Mouse (Mus musculus) olfactory bulb, adult 2 months (tissue): ENCODE results near the gene Armc2. TPM values are rescaled to one million over a fixed set of nuclear protein-coding genes. Genes with fewer than 3 reads are reported as not detected.

Source experiments
- H3K27ac ChIP-seq: fragments of 200-500 bp; 2 replicates; pipeline ENCODE4 v1.5.1; 2012; ENCODE audit warnings: low read depth, low read length; ENCODE audit not compliant: insufficient read depth
- H3K4me1 ChIP-seq: fragments of 200-500 bp; 2 replicates; pipeline ENCODE4 v1.6.1; 2012; ENCODE audit warnings: low read length; ENCODE audit not compliant: control insufficient read depth, insufficient read depth
- H3K4me3 ChIP-seq: fragments of 200-500 bp; 2 replicates; pipeline ENCODE4 v1.5.1; 2012; ENCODE audit warnings: mild to moderate bottlenecking, low read depth, low read length, moderate library complexity; ENCODE audit not compliant: insufficient read depth
- CTCF ChIP-seq: fragments of 200-500 bp; IDR thresholded peaks from 2 replicates; pipeline ENCODE4 v1.5.1; 2012; ENCODE audit warnings: low read depth, mild to moderate bottlenecking, low read length, moderate library complexity; ENCODE audit not compliant: insufficient read depth
- POLR2A ChIP-seq: fragments of 200-500 bp; IDR thresholded peaks from 2 replicates; pipeline ENCODE4 v1.6.1; 2012; ENCODE audit warnings: mild to moderate bottlenecking, low read depth, low read length, moderate library complexity; ENCODE audit not compliant: insufficient read depth
- WGBS: fragments of 180-500 bp; shearing (Covaris S2); methylation state at CpG from one replicate; pipeline ENCODE4 v1.1.7; 2018; 5-methylcytosine and 5-hydroxymethylcytosine counted together
- polyA plus RNA-seq: library from polyadenylated mRNA; stranded (reverse); fragments of >200 nt; gene quantifications from 2 replicates; pipeline ENCODE4 v1.2.4, GENCODE M21; 2012; ENCODE audit warnings: low replicate concordance; ENCODE audit not compliant: missing spikeins, insufficient read depth, insufficient read length

The Armc2 gene
- polyA plus RNA-seq, 1 experiment = not detected

GRCm38 (mm10) chr10:41935476-41935829, 82.8 kb downstream of the Armc2 start:
- no peak for TF ChIP-seq POLR2A
- TF ChIP-seq CTCF = no peak
- H3K4me3 ChIP-seq = no peak overlapping the region
- H3K27ac ChIP-seq = peak overlapping the region; percentile 65; the same call in 1 of the 2 replicates
- peaks cover 17% of the 10 kb centered on the region for H3K4me1 ChIP-seq

- peak overlapping the region; percentile 65 for H3K27ac ChIP-seq
- TF ChIP-seq CTCF = no peak
- TF ChIP-seq POLR2A = 0 out of 2 replicates have a peak, but pooled peaks have one; percentile 22
- peak overlapping the region; percentile 16 for H3K4me3 ChIP-seq
- WGBS = 7% methylated on average over 21 of the region's 21 CpGs
- peaks cover 17% of the 10 kb centered on the region for H3K4me1 ChIP-seq
These were observed 83.4 kb downstream of the Armc2 start for GRCm38 (mm10) chr10:41934633-41935475.

DNA sequence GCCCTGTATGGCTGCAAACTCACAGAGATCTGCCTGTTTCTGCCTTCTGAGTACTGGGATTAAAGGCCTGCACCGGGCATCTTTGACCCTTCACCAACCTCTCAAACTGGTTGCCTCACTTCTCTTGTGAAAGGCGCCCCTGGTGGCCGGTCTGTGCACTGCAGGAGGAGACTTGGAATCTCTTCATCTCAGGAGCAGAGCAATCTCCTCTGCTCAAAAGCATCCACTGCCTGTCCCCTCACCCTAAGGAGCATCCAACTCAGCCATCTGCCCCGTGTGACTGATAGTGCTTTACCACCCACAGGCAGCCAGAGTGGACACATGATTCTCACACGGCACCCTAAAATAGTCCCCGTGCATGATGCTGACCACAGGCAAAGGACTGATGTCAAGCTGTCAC, 84.7 kb downstream of the Armc2 start:
- 64% methylated on average over 6 of the region's 6 CpGs for WGBS

GRCm38 (mm10) chr10:41932943-41933342, 85.3 kb downstream of the Armc2 start:
- no peak for TF ChIP-seq CTCF
- no peak for TF ChIP-seq POLR2A
- Histone ChIP-seq H3K27ac (no peak overlapping the region), H3K4me1 (peaks cover 17% of the 10 kb centered on the region)

More for the DNA sequence above, 84.7 kb downstream of the Armc2 start:
- Histone ChIP-seq H3K4me3 (no peak overlapping the region), H3K4me1 (peaks cover 17% of the 10 kb centered on the region), H3K27ac (no peak overlapping the region)
- TF ChIP-seq POLR2A (no peak), CTCF (peak; percentile 62)

GRCm38 (mm10) chr10:41931962-41932361, 86.3 kb downstream of the Armc2 start:
- H3K27ac ChIP-seq = no peak overlapping the region
- 54% methylated on average over 12 of the region's 12 CpGs for whole genome bisulfite sequencing

More at GRCm38 (mm10) chr10:41932943-41933342, 85.3 kb downstream of the Armc2 start:
- H3K4me3 ChIP-seq = no peak overlapping the region
- 78% methylated on average over 5 of the region's 5 CpGs for WGBS

GRCm38 (mm10) chr10:41930966-41931365, 87.3 kb downstream of the Armc2 start:
- WGBS = 79% methylated on average over 4 of the region's 4 CpGs
- Histone ChIP-seq H3K4me3 (no peak overlapping the region), H3K4me1 (peaks cover 15% of the 10 kb centered on the region), H3K27ac (no peak overlapping the region)
- TF ChIP-seq POLR2A (no peak), CTCF (no peak)

More at GRCm38 (mm10) chr10:41931962-41932361, 86.3 kb downstream of the Armc2 start:
- Histone ChIP-seq H3K4me3 (no peak overlapping the region), H3K4me1 (peaks cover 17% of the 10 kb centered on the region)
- TF ChIP-seq CTCF (no peak), POLR2A (no peak)

GRCm38 (mm10) chr10:41926726-41927125, 91.5 kb downstream of the Armc2 start:
- no peak for TF ChIP-seq POLR2A
- no peak overlapping the region for H3K27ac ChIP-seq
- 59% methylated on average over 14 of the region's 14 CpGs for WGBS

GRCm38 (mm10) chr10:41912290-41912994, 105.8 kb downstream of the Armc2 start:
- peaks cover 8% of the 10 kb centered on the region for H3K4me1 ChIP-seq

More at GRCm38 (mm10) chr10:41926726-41927125, 91.5 kb downstream of the Armc2 start:
- Histone ChIP-seq H3K4me1 (no peaks in the 10 kb centered on the region), H3K4me3 (no peak overlapping the region)

GRCm38 (mm10) chr10:41908899-41909298, 109.3 kb downstream of the Armc2 start:
- Histone ChIP-seq H3K27ac (no peak overlapping the region), H3K4me1 (peaks cover 8% of the 10 kb centered on the region), H3K4me3 (no peak overlapping the region)
- WGBS = 33% methylated on average over 6 of the region's 6 CpGs
- no peak for TF ChIP-seq CTCF
- no peak for TF ChIP-seq POLR2A

More at GRCm38 (mm10) chr10:41912290-41912994, 105.8 kb downstream of the Armc2 start:
- H3K4me3 ChIP-seq = no peak overlapping the region
- TF ChIP-seq CTCF (no peak), POLR2A (no peak)
- no peak overlapping the region for H3K27ac ChIP-seq
- WGBS = 94% methylated on average over 8 of the region's 8 CpGs
